Mouse (Mus musculus): Measurements from ENCODE around the gene Coq10a. TPM values are rescaled to one million over a fixed set of nuclear protein-coding genes. Genes with fewer than 3 reads are reported as not detected.

Gene Coq10a
- polyA plus RNA-seq, 2 experiments: 4.7 to 7.7 TPM

DNA sequence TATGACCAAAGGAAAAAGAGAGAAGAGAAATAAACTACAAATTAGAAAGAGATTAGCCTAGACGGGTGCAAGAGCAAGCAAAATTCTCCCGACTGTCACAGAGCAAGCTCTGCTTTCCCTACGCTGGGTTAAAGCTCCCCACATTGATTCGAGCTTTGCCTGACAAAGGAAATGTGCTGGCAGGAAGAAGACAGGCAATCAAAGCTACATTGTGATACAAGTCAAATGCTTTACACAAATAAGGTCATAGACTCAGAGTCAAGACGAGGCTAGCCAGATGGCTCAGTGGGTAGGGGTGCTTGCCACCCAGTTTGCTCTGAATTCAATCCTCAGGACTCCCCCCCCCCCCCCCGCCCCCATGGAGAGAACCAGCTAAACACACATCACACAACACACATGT lies 1.2 kb upstream of the Coq10a start:
- no peaks in the 10 kb centered on the region for H3K9me3 ChIP-seq (ENCODE audit: control insufficient read depth, low read length)
- peak overlapping the region; percentile 98; the same call in 1 of the 2 replicates for H3K4me2 ChIP-seq (ENCODE audit: low read depth)
- H3K9ac ChIP-seq (replicated peaks): no peak overlapping the region
- H3K27ac ChIP-seq: no peak overlapping the region
- ATAC-seq (ENCODE audit: insufficient read depth): no peak
- H3K36me3 ChIP-seq (replicated peaks; ENCODE audit: control insufficient read depth, insufficient read depth, low read depth): peaks cover 3% of the 10 kb centered on the region; the same call in 1 of the 2 replicates
- no peak overlapping the region for H3K4me3 ChIP-seq (ENCODE audit: insufficient read depth in 1 of 2, low read depth in 2 of 2, low read length in 2 of 2)
- H3K4me1 ChIP-seq (replicated peaks; ENCODE audit: control insufficient read depth in 2 of 2, insufficient read depth in 2 of 2, low read length in 1 of 2): peaks cover 14 to 20% of the 10 kb centered on the region in 2 experiments
- TF ChIP-seq EP300 (IDR thresholded peaks at IDR 0.05; ENCODE audit: low read depth) (no peak), CTCF (IDR thresholded peaks at IDR 0.05; ENCODE audit: low read depth) (no peak)
- H3K27me3 ChIP-seq (ENCODE audit: control insufficient read depth, insufficient read depth, low read length): no peaks in the 10 kb centered on the region
- 71% methylated on average over 5 of the region's 6 CpGs for WGBS (ENCODE audit: insufficient replicate concordance)
- no peak for DNase-seq (ENCODE audit: low read depth in 3 of 3, low spot score in 3 of 3)

DNA sequence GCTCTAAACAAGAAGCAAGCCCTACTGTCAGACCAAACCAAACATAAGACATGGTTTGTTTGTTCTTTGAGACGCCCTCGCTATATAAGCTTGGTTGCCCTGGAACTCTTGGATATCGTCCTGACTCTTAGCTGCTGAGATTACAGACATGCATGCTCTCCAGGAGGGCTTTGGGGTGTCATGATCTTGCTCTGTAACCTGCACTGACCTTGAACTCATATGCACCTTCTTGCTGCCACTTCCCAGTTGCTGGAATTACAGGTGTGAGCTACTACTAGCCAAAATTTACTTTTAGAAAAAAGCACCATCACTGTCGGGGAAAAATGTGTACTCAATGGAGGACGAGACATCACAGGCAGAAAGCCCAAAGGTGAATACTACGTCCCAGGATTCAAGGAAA lies 802 bp upstream of the Coq10a start:
- peak overlapping the region; percentile 98 for H3K4me2 ChIP-seq (ENCODE audit: low read depth)
- H3K4me1 ChIP-seq (replicated peaks; ENCODE audit: control insufficient read depth in 2 of 2, insufficient read depth in 2 of 2, low read length in 1 of 2): peaks cover 14 to 20% of the 10 kb centered on the region in 2 experiments
- H3K9me3 ChIP-seq (ENCODE audit: control insufficient read depth, low read length): no peaks in the 10 kb centered on the region
- peak overlapping the region; percentile 88 for H3K27ac ChIP-seq
- ATAC-seq (ENCODE audit: insufficient read depth) (no peak), DNase-seq (ENCODE audit: low read depth in 3 of 3, low spot score in 3 of 3) (no peak)
- TF ChIP-seq CTCF (IDR thresholded peaks at IDR 0.05; ENCODE audit: low read depth): no peak
- no peak for TF ChIP-seq EP300 (IDR thresholded peaks at IDR 0.05; ENCODE audit: low read depth)
- 72% methylated on average over 6 of the region's 6 CpGs for WGBS (ENCODE audit: insufficient replicate concordance)
- no peaks in the 10 kb centered on the region for H3K27me3 ChIP-seq (ENCODE audit: control insufficient read depth, insufficient read depth, low read length)
- peak overlapping the region; percentile 88 for H3K9ac ChIP-seq (replicated peaks)
- H3K36me3 ChIP-seq (replicated peaks; ENCODE audit: control insufficient read depth, insufficient read depth, low read depth): peaks cover 6% of the 10 kb centered on the region
- peak overlapping the region; percentile 80 to 85; a peak in 3 of 4 replicates for H3K4me3 ChIP-seq (ENCODE audit: insufficient read depth in 1 of 2, low read depth in 2 of 2, low read length in 2 of 2)

DNA sequence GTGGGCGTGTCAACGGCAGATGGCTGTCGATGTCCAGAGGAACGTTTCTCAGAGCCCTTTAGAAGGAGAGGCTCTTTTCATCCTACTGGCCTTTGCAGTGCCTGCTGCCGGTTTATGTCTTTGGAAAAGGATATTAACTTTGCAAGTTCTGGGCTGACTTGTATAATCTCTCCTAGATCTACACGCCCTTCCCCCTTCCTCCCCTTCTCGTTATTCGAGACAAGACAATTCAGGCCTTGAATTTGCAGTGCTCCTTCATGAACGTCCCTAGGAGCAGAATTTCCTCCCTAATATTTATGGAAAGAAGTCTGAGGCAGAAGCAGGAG lies 384 bp upstream of the Coq10a start:
- no peaks in the 10 kb centered on the region for H3K9me3 ChIP-seq (ENCODE audit: control insufficient read depth, low read length)
- H3K36me3 ChIP-seq (replicated peaks; ENCODE audit: control insufficient read depth, insufficient read depth, low read depth): peaks cover 8% of the 10 kb centered on the region
- TF ChIP-seq CTCF (IDR thresholded peaks at IDR 0.05; ENCODE audit: low read depth) (no peak), EP300 (IDR thresholded peaks at IDR 0.05; ENCODE audit: low read depth) (no peak)
- 3% methylated on average over 9 of the region's 9 CpGs for WGBS (ENCODE audit: insufficient replicate concordance)
- H3K4me3 ChIP-seq (ENCODE audit: insufficient read depth in 1 of 2, low read depth in 2 of 2, low read length in 2 of 2): peak overlapping the region; percentile 80 to 85
- DNase-seq (ENCODE audit: low read depth in 3 of 3, low spot score in 3 of 3) (no peak), ATAC-seq (ENCODE audit: insufficient read depth) (no peak)
- H3K27me3 ChIP-seq (ENCODE audit: control insufficient read depth, insufficient read depth, low read length): no peaks in the 10 kb centered on the region
- H3K4me1 ChIP-seq (replicated peaks; ENCODE audit: control insufficient read depth in 2 of 2, insufficient read depth in 2 of 2, low read length in 1 of 2): peaks cover 14 to 20% of the 10 kb centered on the region in 2 experiments
- H3K4me2 ChIP-seq (ENCODE audit: low read depth): peak overlapping the region; percentile 98
- H3K27ac ChIP-seq: peak overlapping the region; percentile 88
- peak overlapping the region; percentile 88 for H3K9ac ChIP-seq (replicated peaks)

- Histone ChIP-seq H3K9ac (replicated peaks) (peak overlapping the region; percentile 88), H3K4me1 (replicated peaks; ENCODE audit: control insufficient read depth in 2 of 2, insufficient read depth in 2 of 2, low read length in 1 of 2) (peaks cover 13 to 14% of the 10 kb centered on the region in 2 experiments), H3K36me3 (replicated peaks; ENCODE audit: control insufficient read depth, insufficient read depth, low read depth) (peaks cover 16% of the 10 kb centered on the region), H3K27ac (peak overlapping the region; percentile 88; the same call in 1 of the 2 replicates), H3K9me3 (ENCODE audit: control insufficient read depth, low read length) (no peaks in the 10 kb centered on the region), H3K27me3 (ENCODE audit: control insufficient read depth, insufficient read depth, low read length) (no peaks in the 10 kb centered on the region), H3K4me3 (ENCODE audit: insufficient read depth in 1 of 2, low read depth in 2 of 2, low read length in 2 of 2) (peak overlapping the region; percentile 80 to 85), H3K4me2 (ENCODE audit: low read depth) (peak overlapping the region; percentile 98)
- ATAC-seq (ENCODE audit: insufficient read depth): no peak
- no peak for DNase-seq (ENCODE audit: low read depth in 3 of 3, low spot score in 3 of 3)
- WGBS (ENCODE audit: insufficient replicate concordance): 22% methylated on average over 19 of the region's 19 CpGs
- TF ChIP-seq CTCF (IDR thresholded peaks at IDR 0.05; ENCODE audit: low read depth): no peak
- TF ChIP-seq EP300 (IDR thresholded peaks at IDR 0.05; ENCODE audit: low read depth): no peak
Observed at GRCm38 (mm10) chr10:128367899-128368401, 847 bp downstream of the Coq10a start.

DNA sequence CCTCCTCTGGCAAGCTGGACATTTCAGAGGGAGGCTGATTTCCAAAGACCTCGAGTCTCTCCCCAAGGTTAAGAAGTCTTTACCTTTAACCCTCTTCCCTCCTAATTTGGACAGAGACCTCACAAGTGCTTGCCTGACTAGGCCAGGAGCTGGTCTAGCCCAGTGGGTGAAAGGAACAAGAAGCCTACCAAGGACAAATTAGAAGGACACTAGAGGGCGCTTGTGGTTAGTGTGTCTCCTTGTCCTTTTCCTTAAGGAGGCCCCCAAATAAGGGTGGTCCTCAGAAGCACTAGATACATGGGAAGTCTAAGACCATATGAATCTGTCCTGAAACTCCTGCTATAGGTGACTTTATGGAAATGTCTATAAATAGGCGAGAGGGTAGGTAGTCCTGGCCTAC lies 6.2 kb downstream of the Coq10a start:
- peaks cover 64% of the 10 kb centered on the region for H3K36me3 ChIP-seq (replicated peaks; ENCODE audit: control insufficient read depth, insufficient read depth, low read depth)
- TF ChIP-seq CTCF (IDR thresholded peaks at IDR 0.05; ENCODE audit: low read depth): peak; percentile 57; the same call in 1 of the 2 replicates
- no peak for TF ChIP-seq EP300 (IDR thresholded peaks at IDR 0.05; ENCODE audit: low read depth)
- H3K4me1 ChIP-seq (replicated peaks; ENCODE audit: control insufficient read depth in 2 of 2, insufficient read depth in 2 of 2, low read length in 1 of 2): no peaks in the 10 kb centered on the region
- H3K27ac ChIP-seq: no peak overlapping the region
- H3K9me3 ChIP-seq (ENCODE audit: control insufficient read depth, low read length): no peaks in the 10 kb centered on the region
- 46% methylated on average over 3 of the region's 3 CpGs for WGBS (ENCODE audit: insufficient replicate concordance)
- no peak overlapping the region for H3K9ac ChIP-seq (replicated peaks)
- H3K4me3 ChIP-seq (ENCODE audit: insufficient read depth in 1 of 2, low read depth in 2 of 2, low read length in 2 of 2): no peak overlapping the region
- no peak overlapping the region for H3K4me2 ChIP-seq (ENCODE audit: low read depth)
- H3K27me3 ChIP-seq (ENCODE audit: control insufficient read depth, insufficient read depth, low read length): no peaks in the 10 kb centered on the region
- ATAC-seq (ENCODE audit: insufficient read depth) (no peak), DNase-seq (ENCODE audit: low read depth in 3 of 3, low spot score in 3 of 3) (no peak)
